Mouse (Mus musculus) thymus, postnatal 25 days (tissue): Measurements from ENCODE around the gene Ltf.

ENCODE experiments used
- DNase-seq: peaks from one replicate; pipeline ENCODE4 v3.0.0; 2022

Ltf gene

DNA sequence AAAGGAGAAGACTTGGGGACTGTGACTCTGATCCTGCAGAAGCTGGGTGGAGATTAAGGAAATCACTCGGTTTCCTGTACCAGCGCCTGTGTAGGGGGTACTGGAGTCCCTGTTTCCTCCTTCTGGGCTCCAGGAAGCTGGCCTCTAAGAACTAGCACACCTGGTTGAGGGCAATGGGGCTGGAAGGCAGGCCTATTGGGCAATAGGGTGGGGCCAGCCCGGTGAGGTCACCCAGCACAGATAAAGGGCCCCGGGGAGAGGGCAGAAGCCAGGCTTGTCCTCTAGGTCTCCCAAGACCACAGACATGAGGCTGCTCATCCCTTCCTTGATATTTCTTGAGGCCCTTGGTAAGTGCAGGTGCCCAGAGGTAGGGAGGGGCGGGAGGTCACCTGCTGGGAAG lies at the start of gene Ltf:
Gene Ltf, plus strand, starts transcription at position 250 of the 400 bp plus-strand sequence.
- no peak for DNase-seq

DNA sequence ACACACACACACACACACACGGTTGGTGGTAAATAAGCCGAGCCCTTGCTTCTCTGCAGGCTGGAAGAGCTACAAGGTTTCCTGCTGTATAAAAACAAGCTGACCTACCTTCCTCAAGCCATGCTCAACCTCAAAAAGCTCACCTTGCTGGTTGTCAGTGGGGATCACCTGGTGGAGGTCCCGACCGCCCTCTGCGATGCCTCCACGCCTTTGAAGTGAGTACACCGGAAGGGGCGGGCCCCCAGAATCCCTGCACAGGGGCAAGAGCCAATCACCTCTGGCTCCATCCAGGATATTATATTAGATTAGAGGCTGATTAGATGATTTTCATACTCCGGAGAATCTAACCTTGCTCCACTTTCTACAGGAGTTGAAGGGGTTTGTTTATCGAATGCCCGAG lies 39.7 kb upstream of the Ltf start:
- no peak for DNase-seq

DNA sequence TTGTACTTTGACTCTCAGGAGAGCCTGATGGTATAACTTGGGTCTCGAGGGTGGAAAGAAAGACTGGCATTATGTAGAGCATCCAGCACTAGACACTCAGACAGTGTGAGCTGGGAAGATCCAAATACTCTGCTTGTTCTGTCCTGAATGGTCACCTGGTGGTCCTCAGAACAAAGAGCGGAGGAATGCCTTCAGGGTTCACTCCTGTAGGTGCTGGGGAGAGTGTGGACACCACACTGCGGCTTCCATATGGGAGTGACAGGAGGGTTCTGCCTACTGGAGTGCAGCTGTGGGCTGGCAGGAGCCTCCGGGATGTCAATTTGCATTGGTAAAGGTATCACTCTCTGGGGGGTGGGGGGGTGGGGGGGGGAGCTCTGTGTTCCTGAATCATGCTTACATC lies 36.7 kb upstream of the Ltf start:
- no peak for DNase-seq

DNA sequence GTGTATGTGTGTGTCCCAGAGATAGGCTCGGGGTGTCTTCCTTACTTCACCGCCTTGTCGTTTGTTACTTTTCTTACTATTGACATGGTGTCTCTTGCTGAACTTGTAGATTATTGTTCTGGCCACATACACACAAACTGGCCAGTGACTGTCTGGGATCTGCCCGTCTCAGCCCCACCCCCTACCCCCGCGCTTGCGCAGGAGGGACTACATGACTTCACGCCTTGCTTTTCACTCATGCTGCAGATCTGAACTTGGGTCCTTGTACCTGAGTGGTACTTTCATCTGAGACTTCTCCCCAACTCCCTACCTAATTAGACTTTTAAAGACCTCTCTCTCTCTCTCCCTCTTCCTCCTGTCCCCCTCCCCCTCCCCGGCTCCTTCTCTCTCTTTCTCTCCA lies 35.0 kb upstream of the Ltf start:
- no peak for DNase-seq

DNA sequence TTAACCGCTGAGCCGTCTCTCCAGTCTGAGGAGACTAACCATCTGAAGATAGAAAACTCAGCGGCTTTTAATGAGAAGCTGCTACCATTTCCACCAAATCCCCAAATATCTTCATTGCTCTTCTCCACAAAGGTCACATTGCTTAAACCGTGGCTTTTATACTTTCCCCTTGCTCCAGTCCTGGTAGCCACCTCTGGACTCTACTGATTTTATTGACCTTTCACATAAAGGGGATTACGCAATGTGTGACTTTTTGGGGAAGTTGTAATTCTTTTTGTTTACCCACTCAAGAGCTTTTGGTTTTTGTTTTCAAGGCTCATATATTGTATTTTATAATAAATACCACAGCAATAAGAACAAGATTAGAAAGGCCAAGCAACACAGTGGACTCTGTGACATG lies 33.5 kb upstream of the Ltf start:
- no peak for DNase-seq

DNA sequence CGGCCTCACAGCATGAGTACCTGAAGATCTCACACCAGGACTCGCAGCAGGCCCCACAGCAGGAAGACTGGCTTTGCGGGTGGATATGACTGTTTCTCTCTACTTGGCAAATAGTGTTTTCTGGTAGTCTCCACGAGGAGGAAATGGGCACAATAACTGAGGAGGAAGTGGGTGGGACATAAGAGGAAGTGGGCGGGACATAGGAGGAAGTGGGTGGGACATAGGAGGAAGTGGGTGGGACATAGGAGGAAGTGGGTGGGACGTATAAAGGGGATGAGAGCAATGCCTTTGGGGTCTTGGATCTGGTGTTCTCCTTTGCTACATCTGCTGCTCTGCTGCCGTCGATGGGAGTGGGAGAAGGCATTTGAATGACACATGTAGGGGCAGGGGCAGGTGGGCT lies 33.1 kb upstream of the Ltf start:
- DNase-seq, result no peak

DNA sequence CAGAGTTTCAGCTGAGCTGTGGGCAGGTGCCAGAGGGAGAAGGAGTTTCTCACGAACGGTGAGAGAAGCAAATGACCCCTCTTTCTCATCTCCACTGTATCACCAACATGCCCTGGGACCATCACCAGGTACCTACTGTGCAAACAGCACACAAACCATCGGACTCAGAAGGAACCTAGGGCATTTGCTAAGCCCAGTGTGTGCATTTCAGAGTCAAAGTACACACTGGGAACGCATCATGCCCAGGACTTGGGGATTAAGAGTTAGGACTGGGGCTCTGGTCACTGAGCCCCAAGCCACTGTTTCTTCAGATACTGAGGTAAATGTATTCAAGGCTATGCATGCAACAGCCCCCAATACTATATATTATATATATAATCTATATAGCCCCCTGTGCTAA lies 31.7 kb upstream of the Ltf start:
- no peak for DNase-seq

DNA sequence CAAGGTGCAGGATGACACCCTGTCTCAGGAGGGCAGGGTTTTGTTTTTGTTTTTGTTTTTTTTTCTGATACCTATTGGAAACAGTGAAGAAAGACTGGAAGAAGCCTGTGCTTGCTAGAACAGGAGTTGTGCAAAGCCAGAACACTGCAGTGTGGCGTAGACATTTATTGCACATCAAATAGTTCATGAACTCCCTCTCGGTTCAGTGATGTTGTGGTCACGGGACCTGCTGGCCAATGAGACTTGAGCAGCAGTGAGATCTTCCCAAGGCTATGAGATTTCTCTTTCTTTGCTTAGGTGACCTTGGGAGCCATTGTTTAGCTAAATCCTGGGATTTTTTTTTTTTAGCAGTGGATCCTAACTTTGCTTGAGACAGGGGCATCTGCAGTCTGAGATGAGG lies 31.0 kb upstream of the Ltf start:
- no peak for DNase-seq

DNA sequence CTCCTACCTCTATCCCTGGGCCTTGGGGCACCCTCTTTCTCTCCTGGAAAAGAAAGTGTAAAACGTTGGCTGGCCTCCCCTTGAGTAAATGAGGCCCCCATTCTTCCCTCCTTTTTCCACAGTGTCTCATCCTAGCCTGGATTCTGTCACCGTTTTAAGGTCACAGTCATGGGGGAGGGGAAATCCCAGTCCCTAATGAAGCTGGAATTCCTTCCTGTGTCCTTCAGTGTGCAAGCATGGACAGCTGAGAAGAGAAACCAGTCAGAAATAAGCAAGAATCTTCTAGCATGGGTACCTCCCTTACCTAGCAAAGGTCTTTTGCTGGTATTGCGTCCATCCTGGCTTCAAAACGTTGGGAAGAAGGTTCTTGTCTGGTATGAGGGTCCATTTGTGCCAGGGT lies 29.9 kb upstream of the Ltf start:
- no peak for DNase-seq

DNA sequence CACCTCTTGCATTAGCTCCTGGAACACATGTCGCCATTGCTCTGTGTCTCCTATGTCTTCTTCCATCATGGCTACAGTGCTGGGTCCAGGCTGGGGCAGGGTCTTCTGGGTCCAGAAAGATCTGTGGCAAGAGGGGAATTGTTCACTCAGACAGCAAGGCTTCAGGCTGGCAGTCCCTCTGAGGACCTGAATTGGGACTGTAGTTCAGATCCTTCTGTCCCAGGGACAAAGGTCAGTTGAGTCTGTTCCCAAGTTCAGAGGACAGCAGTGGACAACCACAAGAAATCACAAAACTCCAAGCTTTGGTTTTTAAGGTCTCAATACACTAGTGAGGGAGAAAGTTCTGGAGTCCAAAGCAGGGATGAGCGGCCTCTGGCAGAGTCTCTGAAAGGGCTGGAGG lies 29.5 kb upstream of the Ltf start:
- DNase-seq, result no peak

DNA sequence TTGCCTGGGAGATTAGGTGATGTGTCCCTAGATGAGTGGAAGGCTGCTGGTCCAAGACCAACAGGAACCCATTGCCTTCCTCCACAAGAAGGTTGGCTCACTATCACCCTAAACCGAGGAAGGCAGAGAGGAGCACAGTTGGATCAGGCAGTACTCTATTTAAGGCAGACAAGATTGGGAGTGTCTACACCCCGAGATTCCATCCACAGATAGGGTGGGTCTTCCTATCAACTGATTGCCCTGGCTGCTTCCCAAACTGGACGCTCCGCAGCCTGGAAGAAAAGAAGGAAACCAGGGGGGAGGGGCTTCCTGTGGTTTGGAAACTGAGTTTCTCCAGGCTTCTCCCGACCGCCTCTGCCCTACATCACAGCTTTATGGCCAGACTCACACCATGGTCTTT lies 28.9 kb upstream of the Ltf start, which contains the start of gene Rtp3:
Gene Rtp3, minus strand, starts transcription at position 380 of the 400 bp plus-strand sequence.
- no peak for DNase-seq

DNA sequence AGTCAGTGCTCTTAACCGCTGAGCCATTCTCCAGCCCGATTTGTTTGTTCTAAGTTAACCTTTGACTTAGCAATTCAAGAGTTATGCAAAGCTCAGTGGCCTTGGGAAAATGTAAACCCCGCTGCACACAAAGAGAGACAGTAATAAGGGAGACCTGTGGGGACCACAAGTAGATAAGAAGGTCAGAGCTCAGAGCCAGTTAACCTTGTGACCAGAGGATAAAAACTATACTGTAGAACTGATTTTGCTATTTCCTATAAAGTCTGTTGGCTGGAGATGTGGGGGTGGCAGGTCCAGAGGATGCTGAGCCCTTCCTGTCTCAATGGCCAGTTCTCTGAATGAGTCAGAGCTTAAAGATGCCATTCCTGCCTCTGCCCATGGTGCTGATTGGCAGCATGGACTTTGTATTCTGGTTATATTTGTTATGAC lies 25.8 kb upstream of the Ltf start:
- DNase-seq, result no peak

DNA sequence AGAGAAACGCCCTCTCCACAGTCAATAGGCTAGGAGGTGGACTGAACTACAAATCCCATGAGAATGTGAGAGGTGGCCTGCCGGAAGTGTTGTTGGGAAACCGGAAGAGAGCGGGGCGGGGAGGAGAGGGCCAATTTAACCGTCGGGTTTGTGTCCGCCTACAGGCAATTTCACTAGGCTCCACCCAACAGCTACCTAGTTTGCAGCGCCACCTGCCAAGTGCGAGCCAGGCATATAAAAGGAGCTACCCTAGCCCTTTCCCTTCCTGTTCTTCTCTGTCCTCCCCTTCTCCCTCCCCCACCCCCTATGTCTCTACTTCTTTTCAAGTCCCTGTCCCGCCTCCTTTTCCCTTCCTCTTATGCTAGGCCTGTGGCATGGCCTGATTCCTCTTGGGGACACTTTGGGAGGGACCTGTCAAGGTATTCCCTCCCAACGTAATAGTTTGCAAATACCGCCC lies 24.3 kb upstream of the Ltf start:
- DNase-seq, result peak; percentile 83

DNA sequence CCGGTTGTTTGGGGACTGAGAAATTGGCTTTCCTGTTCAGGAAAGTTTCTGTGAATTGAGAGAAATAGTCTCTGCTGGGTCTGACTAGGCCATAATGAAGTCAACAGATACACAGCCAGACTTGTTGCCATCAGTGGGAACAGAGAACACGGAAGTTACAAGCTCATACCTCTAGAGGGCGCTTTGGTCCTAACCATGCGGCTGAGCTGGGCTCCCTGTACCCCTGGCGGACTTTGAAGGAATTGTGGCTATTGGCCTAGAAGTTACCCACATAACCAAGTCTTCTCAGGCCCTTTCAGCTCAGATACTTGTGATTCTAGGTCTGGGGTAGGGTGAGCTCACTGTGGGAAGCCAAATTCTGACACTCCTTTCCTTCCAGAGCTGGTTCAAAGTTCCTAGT lies 21.8 kb upstream of the Ltf start:
- peak; percentile 72 for DNase-seq

DNA sequence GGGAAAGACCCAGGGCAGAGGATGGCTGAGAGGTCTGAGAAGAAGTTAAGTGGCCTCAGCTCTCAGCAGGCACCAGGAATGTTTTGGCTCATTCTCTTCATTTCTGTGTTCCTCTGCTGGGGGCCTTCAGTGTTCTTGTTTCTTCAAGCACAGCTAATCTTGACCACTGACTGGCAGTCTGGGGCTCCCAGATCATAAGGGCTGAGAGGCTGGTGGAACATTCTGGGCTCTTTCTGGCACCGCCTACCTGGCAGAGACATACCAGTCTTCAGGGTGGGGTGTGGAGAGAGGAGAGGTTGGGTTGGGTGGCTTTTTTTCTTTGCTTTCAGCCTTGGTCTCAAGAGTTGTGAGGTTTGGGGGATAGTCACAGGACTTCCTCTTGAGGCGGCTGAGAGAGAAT lies 20.0 kb upstream of the Ltf start:
- DNase-seq, result no peak

DNA sequence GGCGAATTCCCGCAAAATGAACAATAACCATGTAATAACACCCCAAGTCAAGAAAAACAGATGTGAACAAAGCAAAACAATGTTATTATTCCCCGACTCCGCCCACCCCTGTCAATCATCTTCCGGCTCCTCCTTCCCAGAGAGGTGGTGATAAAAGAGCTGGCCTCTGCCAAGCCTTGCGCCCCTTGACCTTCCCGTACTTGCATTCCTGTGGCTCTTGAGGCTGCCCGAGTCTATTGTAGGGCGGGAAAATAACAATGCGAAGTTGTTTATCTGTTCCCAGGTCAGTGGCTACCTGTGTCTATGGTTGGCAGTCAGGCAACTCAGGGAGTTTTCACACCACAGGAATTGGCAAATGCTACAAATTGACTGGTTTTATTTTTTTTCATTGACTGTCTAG lies 19.2 kb upstream of the Ltf start:
- no peak for DNase-seq

DNA sequence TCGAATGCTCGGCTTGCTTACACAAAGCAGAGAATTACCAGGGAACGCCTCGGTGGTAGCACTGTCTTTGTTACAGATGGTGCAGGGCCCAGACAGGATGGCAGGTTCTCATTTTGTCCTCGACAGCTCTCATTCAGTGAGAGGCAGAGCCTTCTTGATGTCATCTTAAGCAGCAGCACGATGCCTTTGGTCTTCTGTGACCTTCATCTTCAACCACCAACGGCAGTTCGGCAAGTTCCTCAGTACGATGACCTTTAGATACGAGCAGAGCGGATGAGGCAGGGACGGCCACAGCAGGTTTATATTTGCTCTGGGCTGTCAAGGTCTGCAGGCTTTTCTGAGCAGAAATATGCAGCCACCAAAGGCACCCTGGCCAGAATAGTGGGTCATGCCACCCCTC lies 17.4 kb upstream of the Ltf start:
- no peak for DNase-seq

DNA sequence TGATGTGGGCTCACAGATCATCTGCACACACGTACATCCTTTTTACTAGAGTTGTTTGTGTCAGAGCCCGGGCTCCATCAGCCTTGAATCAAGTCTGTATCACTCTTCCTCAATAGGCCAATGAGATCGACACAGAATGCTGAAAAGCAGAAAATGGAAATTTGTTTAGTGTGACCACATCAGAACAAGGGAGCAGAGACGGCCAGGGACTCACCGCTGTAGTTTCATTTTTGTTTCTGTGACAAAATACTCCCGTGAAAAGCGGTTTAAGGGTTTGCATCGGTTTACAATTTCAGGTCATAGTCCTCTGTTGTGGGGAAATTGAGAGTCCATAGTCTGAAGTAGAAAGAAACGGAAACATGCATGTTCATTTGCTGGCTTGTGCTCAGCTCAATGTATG lies 15.8 kb upstream of the Ltf start:
- no peak for DNase-seq

DNA sequence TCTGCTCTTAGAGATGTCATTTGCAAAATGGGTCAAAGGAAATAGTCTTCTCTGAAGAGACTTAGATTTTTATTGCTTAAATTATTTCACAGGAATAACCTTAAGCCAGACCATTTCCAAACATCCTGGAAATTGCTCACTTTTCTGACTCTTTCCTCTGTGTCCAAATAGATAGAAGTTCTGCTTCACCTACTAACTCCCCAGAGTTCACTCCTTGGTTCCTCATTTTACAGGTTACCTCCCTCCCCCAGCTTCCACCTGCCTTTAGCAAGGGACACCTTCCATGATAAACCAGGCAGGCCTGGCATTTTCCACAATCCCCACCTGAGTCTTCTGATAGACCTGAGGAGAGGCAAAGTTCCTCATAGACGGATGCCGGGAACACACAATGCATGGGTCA lies 12.5 kb upstream of the Ltf start:
- no peak for DNase-seq

DNA sequence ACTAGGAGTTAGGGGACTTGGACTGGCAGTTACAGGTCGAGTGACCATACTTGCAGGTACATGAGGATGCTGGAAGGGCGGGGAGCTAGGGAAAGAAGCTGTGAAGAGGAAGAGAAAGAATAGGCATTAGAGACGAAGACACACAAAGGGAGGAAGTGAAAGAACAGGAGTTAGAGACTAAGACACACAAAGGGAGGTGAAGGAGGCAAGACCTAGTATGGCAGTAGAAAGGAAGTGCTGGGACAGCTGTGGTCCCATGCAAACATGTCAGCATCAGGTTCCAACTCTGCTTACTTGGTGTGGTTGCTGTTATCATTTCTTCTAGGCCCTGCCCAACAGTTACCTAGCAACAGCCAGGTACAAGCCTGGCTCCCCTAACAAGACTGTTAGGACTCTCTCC lies 9.3 kb upstream of the Ltf start:
- no peak for DNase-seq

DNA sequence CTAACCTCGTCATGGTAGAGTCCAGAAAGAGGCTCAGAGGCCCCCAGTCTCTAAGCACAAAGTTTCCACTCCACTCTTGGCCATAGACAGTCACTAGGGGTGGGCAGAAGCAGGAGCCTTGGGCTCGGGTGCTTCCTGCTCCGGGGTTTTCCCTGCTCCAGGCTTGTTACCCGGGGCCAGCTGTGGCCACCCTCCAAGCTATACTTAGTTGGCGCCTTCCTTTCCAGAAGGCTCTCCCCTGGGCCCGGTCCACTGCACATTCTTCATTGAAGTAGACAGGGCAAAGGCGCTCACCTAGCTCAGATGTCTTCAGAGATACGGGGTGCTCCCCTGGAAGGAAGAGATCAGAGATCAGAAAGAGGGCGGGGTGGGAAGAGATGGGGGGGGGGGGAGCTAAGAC lies 7.5 kb upstream of the Ltf start:
- no peak for DNase-seq

DNA sequence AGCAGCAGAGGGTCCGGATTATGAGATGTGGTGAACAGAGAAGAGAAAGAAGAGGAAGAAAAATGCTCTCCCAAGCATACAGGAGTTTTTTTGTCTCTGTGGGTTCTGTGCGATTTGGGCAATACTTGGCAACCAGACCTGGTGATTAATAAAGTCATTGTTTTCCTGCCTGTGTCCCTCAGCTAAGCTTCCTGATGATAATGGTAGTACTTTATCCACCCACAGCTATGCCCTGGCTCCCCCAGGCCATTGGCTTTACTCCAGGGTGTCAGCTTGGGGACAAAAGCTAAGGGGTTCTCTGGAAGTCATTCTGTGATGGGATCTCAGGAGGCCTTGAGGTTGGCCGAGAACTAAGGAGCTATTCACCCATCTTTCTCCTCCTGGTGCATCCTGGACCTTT lies 7.0 kb upstream of the Ltf start:
- DNase-seq, result no peak

DNA sequence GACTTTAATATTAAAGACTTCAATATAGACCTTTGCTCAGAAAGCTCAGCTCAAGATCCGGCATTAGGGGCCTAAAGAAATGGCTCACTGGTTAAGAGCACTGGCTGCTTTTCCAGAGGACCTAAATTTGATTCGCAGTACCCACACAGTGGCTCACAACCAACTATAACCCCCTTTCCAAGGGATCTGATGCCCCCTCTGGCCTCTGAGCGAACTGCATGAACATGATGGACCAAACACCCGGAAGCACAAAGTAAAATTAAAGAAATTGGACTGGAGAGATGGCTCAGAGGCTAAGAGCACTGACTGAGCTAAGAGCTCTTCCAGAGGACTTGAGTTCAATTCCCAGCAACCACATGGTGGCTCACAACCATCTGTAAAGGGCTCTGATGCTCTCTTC lies 3.4 kb upstream of the Ltf start:
- no peak for DNase-seq

DNA sequence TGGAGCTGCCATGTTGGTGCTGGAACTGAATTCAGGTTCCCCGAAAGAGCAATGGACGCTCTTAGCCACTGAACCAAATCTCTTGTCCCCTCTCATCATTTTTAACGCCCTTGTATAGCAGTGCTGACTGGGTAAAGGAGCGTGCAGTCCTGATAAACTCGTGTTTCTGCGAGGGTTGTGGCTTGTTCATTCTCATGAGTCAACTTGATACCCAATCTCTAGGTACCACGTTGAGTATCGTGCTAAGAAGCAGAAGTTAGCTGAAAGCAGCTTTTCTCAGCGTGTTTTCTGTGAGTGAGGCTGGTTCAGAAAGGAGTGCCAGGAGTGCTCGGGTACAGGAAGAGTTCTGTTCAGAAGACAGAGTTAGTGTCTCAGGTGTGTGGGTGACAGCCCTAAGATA lies 7.7 kb downstream of the Ltf start:
- no peak for DNase-seq

DNA sequence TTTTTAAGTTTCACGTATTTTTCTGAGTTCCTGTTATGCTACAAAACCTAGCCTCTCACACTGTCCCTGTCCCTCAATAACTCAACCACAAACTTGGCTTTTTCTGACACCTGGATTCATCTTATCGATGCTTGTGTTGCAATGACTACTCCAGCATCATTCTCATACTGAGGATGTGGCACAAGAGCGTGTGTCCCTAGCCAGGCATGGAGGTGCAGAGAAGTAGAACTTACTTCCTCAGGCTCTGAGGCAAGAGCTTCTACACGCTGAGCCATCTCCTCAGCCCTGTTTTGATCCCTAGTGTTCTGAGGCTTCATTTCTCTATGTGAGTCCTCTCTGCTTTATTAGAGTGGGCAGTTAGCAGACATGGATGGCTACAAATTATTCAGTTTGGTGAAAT lies 14.6 kb downstream of the Ltf start:
- no peak for DNase-seq

DNA sequence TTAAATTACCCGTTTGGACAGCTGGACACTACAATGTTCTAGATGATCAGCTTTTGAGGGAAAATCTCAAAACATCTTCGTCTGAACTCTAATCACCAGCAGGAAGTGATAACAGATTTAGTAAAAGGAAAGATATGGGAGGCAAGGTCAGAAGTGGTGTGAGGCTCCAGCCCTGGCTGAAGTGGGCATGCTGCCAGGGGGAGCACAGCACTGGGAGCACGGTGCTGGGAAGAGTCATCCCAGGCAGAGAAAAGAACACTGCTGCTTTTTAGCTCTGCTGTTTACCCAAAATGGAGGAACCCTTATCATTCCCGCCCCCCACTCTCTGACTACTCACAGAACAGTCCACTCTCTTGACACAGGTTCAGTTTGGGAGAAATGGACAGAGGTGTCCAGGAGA lies 20.9 kb downstream of the Ltf start:
- DNase-seq, result no peak
